Mouse (Mus musculus): ENCODE measurements at regions not wholly inside any gene's neighbourhood (a gene's known extent, or its start where the extent isn't known, plus 50 kb on each side); places are given as distances from the start of the nearest gene placed in this dataset.
A peak's percentile ranks its signal among the peaks of the same experiment; 100 is the strongest.

- peak overlapping the region; percentile 69 for H3K27ac ChIP-seq (ENCODE audit: insufficient read depth, low read depth)
- H3K79me2 ChIP-seq (replicated peaks; ENCODE audit: control insufficient read depth, extremely low read depth, insufficient read depth, poor library complexity, severe bottlenecking), result no peaks in the 10 kb centered on the region
- in situ Hi-C loops (cut with MboI; ENCODE audit: low pct_ligation_motif_present, low pct_unique_long_range_greater_than_20kb, low sequenced_read_pairs), result no loop called here
- H3K36me3 ChIP-seq (replicated peaks in 1 of 2; ENCODE audit: control insufficient read depth in 1 of 2, insufficient read depth in 1 of 2, low read length in 1 of 2), result peaks cover 0 to 32% of the 10 kb centered on the region in 2 experiments
- H3K9ac ChIP-seq (ENCODE audit: insufficient read depth, low read depth), result no peak overlapping the region; the same call in 1 of the 2 replicates
- peak overlapping the region; percentile 35 for H3K4me2 ChIP-seq (ENCODE audit: insufficient read depth, low read depth, poor library complexity, severe bottlenecking)
- H3K9me3 ChIP-seq (replicated peaks; ENCODE audit: low read length), result no peaks in the 10 kb centered on the region
- TF ChIP-seq SMC3 (IDR thresholded peaks at IDR 0.05; ENCODE audit: low read depth, low read length) (peak; percentile 34), BHLHE40 (IDR thresholded peaks at IDR 0.05; ENCODE audit: low read depth, low read length) (peak; percentile 45), RCOR1 (conservative IDR thresholded peaks at IDR 0.05; ENCODE audit: low read depth, low read length) (0 out of 2 replicates have a peak, but pooled peaks have one; percentile 41), ZNF384 (IDR thresholded peaks at IDR 0.05; ENCODE audit: low read depth, low read length) (no peak), ETS1 (conservative IDR thresholded peaks at IDR 0.05; ENCODE audit: low read depth, low read length) (peak; percentile 9; the same call in 1 of the 2 replicates), JUND (conservative IDR thresholded peaks at IDR 0.05; ENCODE audit: low read depth, low read length) (no peak), SIN3A (IDR thresholded peaks at IDR 0.05; ENCODE audit: low read length) (no peak), NRF1 (IDR thresholded peaks at IDR 0.05; ENCODE audit: low read depth, low read length) (peak; percentile 81), MEF2A (IDR thresholded peaks at IDR 0.05; ENCODE audit: borderline replicate concordance, low read depth, low read length) (peak; percentile 82; the same call in 1 of the 2 replicates), CTCF (conservative IDR thresholded peaks at IDR 0.05 in 1 of 2, IDR thresholded peaks at IDR 0.05 in 1 of 2; ENCODE audit: low read depth in 2 of 2, low read length in 2 of 2) (peak in 1 of 2 experiments; percentile 28; a peak in 2 of 4 replicates), RAD21 (IDR thresholded peaks at IDR 0.05; ENCODE audit: low read depth, low read length) (peak; percentile 39)
- H3K4me3 ChIP-seq (replicated peaks in 1 of 3; ENCODE audit: low read depth in 2 of 3, low read length in 2 of 3, poor library complexity in 1 of 3), result peak overlapping the region in 1 of 3 experiments; percentile 5
- H3K27me3 ChIP-seq (replicated peaks), result no peaks in the 10 kb centered on the region
- dilution Hi-C loops (cut with MboI; ENCODE audit: extremely low pct_ligation_motif_present, extremely low pct_unique_long_range_greater_than_20kb, low sequenced_read_pairs), result no loop called here
- DNase-seq (ENCODE audit: extremely low read depth), result no peak
- peaks cover 38 to 93% of the 10 kb centered on the region in 2 experiments for H3K4me1 ChIP-seq (ENCODE audit: control insufficient read depth in 1 of 2, insufficient read depth in 2 of 2)
These were observed 105.8 kb downstream of the Tomm20 start for GRCm38 (mm10) chr8:126839712-126840355.

DNA sequence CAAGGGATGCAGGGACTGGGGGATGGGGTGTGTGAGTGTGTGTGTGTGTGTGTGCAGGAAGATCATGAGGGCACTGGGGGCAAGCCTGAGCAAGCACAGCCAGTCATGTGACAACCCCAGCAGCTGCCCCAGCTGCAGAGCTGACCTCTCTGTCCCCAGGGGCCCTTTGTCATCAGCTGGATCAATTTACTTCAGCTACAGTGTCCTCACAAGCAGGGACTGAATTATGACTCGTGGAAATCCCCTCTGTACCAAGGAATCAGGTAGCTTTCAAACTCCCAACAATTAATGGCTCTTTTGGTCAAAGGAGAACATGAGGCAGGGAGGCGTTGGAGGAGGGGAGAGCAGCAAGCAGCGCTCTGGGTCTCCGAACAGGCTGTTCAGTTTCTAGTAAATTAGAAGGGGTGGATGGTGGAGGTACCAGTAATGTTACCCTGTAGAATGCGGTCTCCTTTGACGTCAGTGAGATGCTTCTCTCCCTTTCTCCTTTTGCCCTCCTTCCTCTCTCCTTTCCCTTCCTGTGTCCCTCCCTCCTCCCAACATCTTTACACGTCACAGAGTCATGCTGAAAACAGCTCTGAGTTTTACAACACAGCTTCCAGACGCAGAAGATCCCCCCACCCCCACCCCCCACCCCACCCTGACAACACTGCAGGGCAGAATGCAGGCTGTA is 106.5 kb downstream of the Tomm20 start:
- dilution Hi-C loops (cut with MboI; ENCODE audit: extremely low pct_ligation_motif_present, extremely low pct_unique_long_range_greater_than_20kb, low sequenced_read_pairs), result no loop called here
- peak overlapping the region in 1 of 3 experiments; percentile 5 for H3K4me3 ChIP-seq (replicated peaks in 1 of 3; ENCODE audit: low read depth in 2 of 3, low read length in 2 of 3, poor library complexity in 1 of 3)
- peaks cover 36 to 93% of the 10 kb centered on the region in 2 experiments for H3K4me1 ChIP-seq (ENCODE audit: control insufficient read depth in 1 of 2, insufficient read depth in 2 of 2)
- in situ Hi-C loops (cut with MboI; ENCODE audit: low pct_ligation_motif_present, low pct_unique_long_range_greater_than_20kb, low sequenced_read_pairs), result no loop called here
- no peaks in the 10 kb centered on the region for H3K27me3 ChIP-seq (replicated peaks)
- no peaks in the 10 kb centered on the region for H3K79me2 ChIP-seq (replicated peaks; ENCODE audit: control insufficient read depth, extremely low read depth, insufficient read depth, poor library complexity, severe bottlenecking)
- H3K27ac ChIP-seq (ENCODE audit: insufficient read depth, low read depth), result peak overlapping the region; percentile 69
- H3K36me3 ChIP-seq (replicated peaks in 1 of 2; ENCODE audit: control insufficient read depth in 1 of 2, insufficient read depth in 1 of 2, low read length in 1 of 2), result peaks cover 0 to 32% of the 10 kb centered on the region in 2 experiments
- H3K4me2 ChIP-seq (ENCODE audit: insufficient read depth, low read depth, poor library complexity, severe bottlenecking), result peak overlapping the region; percentile 35
- H3K9ac ChIP-seq (ENCODE audit: insufficient read depth, low read depth), result no peak overlapping the region; the same call in 1 of the 2 replicates
- DNase-seq (ENCODE audit: extremely low read depth), result peak; percentile 97
- no peaks in the 10 kb centered on the region for H3K9me3 ChIP-seq (replicated peaks; ENCODE audit: low read length)
- TF ChIP-seq SMC3 (IDR thresholded peaks at IDR 0.05; ENCODE audit: low read depth, low read length) (0 out of 2 replicates have a peak, but pooled peaks have one; percentile 7), MEF2A (IDR thresholded peaks at IDR 0.05; ENCODE audit: borderline replicate concordance, low read depth, low read length) (peak; percentile 92), MAFK (IDR thresholded peaks at IDR 0.05; ENCODE audit: insufficient replicate concordance, low read length) (no peak), ELF1 (IDR thresholded peaks at IDR 0.05; ENCODE audit: low read depth, low read length) (no peak), ETS1 (conservative IDR thresholded peaks at IDR 0.05; ENCODE audit: low read depth, low read length) (peak; percentile 100), TCF12 (IDR thresholded peaks at IDR 0.05; ENCODE audit: low read depth, low read length) (peak; percentile 100), ZKSCAN1 (IDR thresholded peaks at IDR 0.05; ENCODE audit: borderline replicate concordance, low read depth, low read length) (no peak), POLR2A (IDR thresholded peaks at IDR 0.05; ENCODE audit: low read depth, low read length) (0 out of 2 replicates have a peak, but pooled peaks have one; percentile 8), MAX (IDR thresholded peaks at IDR 0.05; ENCODE audit: low read length) (peak; percentile 70), CHD2 (IDR thresholded peaks at IDR 0.05; ENCODE audit: low read length) (peak; percentile 83), KAT2A (IDR thresholded peaks at IDR 0.05; ENCODE audit: insufficient replicate concordance, low read length) (no peak), CHD1 (IDR thresholded peaks at IDR 0.05; ENCODE audit: low read depth, low read length) (peak; percentile 98), GABPA (IDR thresholded peaks at IDR 0.05; ENCODE audit: insufficient replicate concordance, low read depth, low read length) (no peak), IRF4 (IDR thresholded peaks at IDR 0.05; ENCODE audit: low read depth, low read length) (peak; percentile 88), PAX5 (IDR thresholded peaks at IDR 0.05; ENCODE audit: low read length) (no peak), MAZ (IDR thresholded peaks at IDR 0.05; ENCODE audit: low read depth, low read length) (no peak; the same call in 1 of the 2 replicates), RCOR1 (conservative IDR thresholded peaks at IDR 0.05; ENCODE audit: low read depth, low read length) (0 out of 2 replicates have a peak, but pooled peaks have one; percentile 42), BHLHE40 (IDR thresholded peaks at IDR 0.05; ENCODE audit: low read depth, low read length) (peak; percentile 99), UBTF (IDR thresholded peaks at IDR 0.05; ENCODE audit: low read depth, low read length) (no peak), JUN (IDR thresholded peaks at IDR 0.05; ENCODE audit: insufficient read depth, low read depth, low read length) (no peak; the same call in 1 of the 2 replicates), USF1 (IDR thresholded peaks at IDR 0.05; ENCODE audit: low read depth, low read length) (peak; percentile 90), USF2 (conservative IDR thresholded peaks at IDR 0.05; ENCODE audit: low read depth, low read length) (peak; percentile 86), POLR2AphosphoS2 (IDR thresholded peaks at IDR 0.05; ENCODE audit: low read depth, low read length) (no peak)
